Mouse (Mus musculus) subcutaneous adipose tissue, adult 2 months (tissue): Measurements from ENCODE around the gene Fan1. TPM values are rescaled to one million over a fixed set of nuclear protein-coding genes. Genes with fewer than 3 reads are reported as not detected.

Experiments used
- polyA plus RNA-seq: library from polyadenylated mRNA; depleted of rRNA; stranded (reverse); fragments of >200 nt; gene quantifications from 2 replicates; pipeline ENCODE4 v1.2.3, GENCODE M21; 2012; ENCODE audit warnings: low replicate concordance; rRNA removed

Gene Fan1
- 4.6 and 5.1 TPM in 2 replicates for polyA plus RNA-seq

GRCm38 (mm10) chr7:64373830-64374562 lies at the start of gene Fan1:
TSS of gene Fan1 (minus strand) at chr7:64374095.

GRCm38 (mm10) chr7:64392122-64392818 lies 18.4 kb upstream of the Fan1 start, which contains the start of the genes Mphosph10 and Mcee:
TSS of gene Mphosph10 (minus strand) at chr7:64392268.
TSS of gene Mcee (plus strand) at chr7:64392607.

Other genes with a start within 250 kb of the Fan1 start
- 0.14 and 0.84 TPM in 2 replicates for gene Trpm1, start 220.3 kb downstream of the Fan1 start, polyA plus RNA-seq
- gene Mtmr10, start 86.4 kb downstream of the Fan1 start, polyA plus RNA-seq, result 11.2 and 11.5 TPM in 2 replicates
- 1.0 and 1.8 TPM in 2 replicates for gene Mphosph10, start 18.2 kb upstream of the Fan1 start, polyA plus RNA-seq
- 27.0 and 59.4 TPM in 2 replicates for gene Mcee, start 18.5 kb upstream of the Fan1 start, polyA plus RNA-seq
- 0.44 and 1.7 TPM in 2 replicates for gene Apba2, start 127.6 kb upstream of the Fan1 start, polyA plus RNA-seq